Mouse (Mus musculus) thymus, postnatal 14 days (tissue): ENCODE data around the gene St6galnac5.

Experiments
- DNase-seq: peaks from one replicate; pipeline ENCODE4 v3.0.0; 2021

Gene St6galnac5

GRCm38 (mm10) chr3:152912216-152913101 lies 69.6 kb downstream of the St6galnac5 start:
- DNase-seq = peak; percentile 68

- DNase-seq = no peak
Observed at GRCm38 (mm10) chr3:152911578-152911977, 70.5 kb downstream of the St6galnac5 start.

DNA sequence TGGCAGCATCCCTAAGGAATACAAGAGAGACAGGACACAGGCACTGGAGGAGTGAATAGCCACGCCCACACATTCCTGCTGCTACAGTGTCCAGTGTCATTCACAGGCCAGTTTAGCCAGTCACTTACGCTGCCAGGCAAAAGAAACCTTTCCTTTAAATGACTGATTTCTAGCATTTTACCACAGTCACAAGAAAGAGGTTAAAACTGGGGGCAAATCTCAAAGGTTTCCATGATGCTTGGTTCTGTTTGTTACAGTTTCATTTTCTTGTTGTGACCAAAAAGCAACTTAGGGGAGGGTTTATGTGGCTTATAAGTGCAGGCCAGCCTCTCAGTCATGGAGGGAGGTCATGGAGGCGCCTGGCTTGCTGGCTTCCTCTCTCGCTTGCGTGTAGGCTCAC lies 74.4 kb downstream of the St6galnac5 start:
- no peak for DNase-seq

DNA sequence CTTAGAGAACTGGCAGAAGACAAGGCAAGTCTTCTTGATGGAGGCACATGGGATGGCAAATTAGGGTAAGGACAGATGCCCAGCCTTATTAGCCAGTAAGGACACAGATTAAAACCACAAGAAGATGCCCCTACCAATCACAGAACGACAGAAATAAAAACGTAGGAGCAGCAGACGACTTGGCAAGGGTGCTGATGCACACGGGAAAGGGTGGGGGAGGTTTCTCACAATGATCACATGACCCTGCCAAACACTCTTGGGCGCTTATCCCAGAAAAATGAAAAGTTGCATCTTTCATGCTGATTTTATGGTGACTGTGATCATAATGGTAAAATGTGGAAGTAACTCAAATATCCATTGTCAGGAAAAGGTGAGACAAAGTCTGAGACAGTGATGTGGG lies 75.0 kb downstream of the St6galnac5 start:
- DNase-seq = no peak

DNA sequence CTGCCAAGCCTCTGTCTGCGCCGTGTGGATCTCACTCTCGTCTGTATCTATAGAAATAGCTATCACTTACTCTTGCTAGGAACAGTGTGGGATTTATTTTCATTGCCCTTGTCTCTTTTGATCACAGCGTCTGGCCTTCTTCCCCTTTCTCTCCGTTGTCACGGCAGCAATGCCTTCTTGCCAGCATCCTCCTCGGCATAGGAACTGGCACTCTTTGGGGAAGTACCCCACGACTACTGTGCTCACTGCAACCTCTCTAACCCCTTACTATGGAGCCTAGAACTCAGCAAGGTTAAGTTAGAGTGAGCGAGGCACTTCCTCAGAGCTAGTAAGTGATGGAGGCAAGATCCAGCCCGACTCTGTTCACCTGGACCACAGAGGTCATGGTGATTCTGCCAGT lies 76.2 kb downstream of the St6galnac5 start:
- DNase-seq = no peak

DNA sequence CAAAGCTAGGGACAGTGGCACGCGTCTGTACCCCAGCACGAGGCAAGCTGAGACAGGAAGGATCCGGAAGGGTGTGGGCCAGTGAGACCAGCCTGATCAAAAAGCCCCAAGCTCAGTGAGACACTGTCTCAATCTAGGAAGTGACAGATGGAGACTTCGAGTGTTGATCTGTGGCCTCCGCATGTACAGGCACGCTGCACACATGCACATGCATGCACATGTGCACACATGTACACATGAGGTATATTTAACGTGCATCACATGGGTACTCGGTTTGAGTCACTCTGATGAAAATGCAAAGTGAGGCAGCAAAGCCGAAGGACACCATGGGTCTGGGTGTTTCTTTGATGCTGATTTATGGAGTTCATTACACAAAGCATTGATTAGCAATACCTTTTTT lies 77.0 kb downstream of the St6galnac5 start:
- no peak for DNase-seq

- no peak for DNase-seq
Observed at GRCm38 (mm10) chr3:152898906-152899305, 83.1 kb downstream of the St6galnac5 start.

DNA sequence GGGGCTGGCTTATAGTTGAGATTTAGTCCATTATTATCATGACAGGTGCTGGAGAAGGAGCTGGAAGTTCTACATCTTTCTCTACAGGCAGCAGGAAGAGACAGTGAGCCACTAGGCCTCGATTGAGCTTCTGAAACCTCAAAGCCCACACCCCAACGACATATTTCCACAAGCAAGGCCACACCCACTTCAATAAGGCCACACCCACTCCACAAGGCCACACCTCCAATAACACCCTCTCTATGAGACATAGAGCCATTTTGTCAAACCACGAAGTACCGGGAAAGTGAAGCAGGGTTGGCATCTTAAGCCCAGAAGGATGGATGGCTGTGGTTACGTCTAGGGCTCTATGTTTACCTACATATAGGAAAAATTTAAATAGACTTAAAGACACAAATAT lies 84.8 kb downstream of the St6galnac5 start:
- DNase-seq = no peak

DNA sequence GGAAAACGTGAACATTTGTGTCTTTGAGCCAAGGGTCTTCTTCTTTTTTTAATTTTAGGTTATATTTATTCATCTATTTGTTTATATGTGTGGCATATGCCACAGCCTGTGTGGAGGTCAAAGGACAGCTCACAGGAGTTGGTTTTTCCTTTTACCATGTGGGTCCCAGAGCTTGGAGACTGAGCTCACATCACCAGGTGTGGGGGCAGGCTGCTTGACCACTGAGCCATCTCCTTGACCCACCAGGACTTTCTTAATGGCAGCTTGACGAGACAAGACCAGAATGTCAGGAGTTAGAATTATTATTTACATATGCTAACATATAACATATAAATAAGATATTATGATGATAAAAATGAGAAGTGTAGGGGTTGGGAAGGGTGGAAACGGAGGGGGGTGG lies 85.9 kb downstream of the St6galnac5 start:
- no peak for DNase-seq

DNA sequence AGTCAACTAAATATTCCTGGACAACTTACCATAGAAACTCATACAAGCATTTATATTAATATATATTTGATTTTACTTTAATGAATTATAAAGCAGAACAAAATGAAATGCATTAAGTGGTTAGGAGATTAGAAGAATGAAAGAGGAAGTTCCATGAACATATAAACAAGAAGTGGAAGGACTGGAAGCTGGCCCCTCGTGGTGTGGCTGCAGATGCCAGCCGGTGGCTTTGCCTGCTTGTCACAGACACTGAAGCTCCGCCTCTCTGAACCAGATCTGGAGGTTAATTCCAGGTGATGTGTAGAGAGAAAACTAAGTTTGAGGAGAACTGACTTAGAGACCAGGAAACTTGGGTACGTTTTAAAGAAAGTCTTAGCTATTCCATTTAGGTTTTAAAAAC lies 87.1 kb downstream of the St6galnac5 start:
- no peak for DNase-seq

DNA sequence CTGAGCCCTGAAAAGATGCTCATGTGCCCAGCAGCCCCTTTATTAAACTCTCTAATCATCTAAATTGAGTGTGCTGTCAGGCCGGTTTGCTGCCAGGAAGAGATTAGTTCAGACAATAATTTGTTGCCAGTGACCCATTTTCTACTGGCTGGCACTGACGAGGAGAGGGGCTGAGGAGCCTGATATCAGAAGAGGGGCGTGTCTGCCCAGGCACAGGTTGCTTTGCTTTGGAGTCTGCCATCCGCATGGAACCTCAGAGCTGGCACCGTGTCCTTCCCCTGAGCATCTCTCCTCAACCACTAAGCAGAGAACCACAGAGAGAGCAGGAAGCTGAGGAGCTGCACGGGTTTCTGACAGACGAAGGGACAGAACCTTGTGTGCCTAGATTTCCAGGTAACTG lies 93.9 kb downstream of the St6galnac5 start:
- no peak for DNase-seq

- no peak for DNase-seq
Observed at GRCm38 (mm10) chr3:152886749-152887148, 95.3 kb downstream of the St6galnac5 start.

DNA sequence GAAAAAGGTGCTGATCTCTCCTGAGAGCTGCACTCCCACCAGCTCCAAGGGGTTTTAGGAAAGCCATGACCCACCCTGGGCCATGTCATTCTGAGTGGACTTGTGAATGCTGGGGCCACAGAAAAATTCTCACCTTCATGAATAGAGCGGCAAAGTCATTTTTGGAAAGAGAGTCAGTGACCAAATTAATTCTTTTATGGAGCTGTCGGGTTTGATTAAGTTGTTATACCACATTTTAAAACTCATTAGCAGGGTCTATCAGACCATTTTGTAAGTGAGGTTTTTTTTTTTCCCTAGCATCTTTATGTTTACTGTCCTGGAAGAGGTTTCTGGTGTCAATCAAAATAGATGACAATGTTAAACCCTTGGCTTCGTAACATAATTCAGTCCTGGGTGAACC lies 98.5 kb downstream of the St6galnac5 start:
- no peak for DNase-seq

- DNase-seq = no peak
Observed at GRCm38 (mm10) chr3:152881706-152882105, 100.3 kb downstream of the St6galnac5 start.

DNA sequence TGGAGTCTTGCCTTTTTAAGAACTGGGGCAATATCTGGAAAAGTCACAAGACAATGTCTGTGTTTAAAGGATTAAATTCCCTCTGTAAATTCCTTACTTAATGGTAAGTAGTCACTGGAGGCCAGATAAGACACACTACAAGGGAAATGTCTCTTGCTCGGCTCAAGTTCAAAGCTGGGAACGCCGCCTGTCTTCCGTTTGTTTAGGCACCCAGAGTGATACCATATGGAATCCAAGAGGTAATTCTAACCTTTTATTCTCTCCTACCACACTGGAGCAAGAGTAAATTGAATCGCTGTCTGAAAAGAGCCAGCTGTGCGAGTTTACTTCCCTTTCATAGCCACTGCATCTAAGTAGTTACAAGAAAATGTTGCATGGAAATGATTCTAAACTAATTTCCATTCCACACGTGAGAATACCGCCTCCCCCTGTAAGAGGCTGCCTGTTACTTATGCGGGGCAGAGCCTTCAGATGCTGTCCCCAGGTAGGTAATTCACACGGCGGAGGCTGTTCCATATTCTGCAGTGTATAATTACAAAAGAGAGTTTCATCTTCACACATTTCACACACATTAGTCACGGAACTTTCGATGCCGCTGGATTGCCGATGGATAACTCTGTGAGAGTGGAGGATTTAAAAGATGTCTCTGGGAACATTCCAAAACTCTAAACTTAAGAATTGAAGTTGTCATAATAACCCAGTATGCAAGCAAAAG lies 101.8 kb downstream of the St6galnac5 start:
- DNase-seq = no peak

DNA sequence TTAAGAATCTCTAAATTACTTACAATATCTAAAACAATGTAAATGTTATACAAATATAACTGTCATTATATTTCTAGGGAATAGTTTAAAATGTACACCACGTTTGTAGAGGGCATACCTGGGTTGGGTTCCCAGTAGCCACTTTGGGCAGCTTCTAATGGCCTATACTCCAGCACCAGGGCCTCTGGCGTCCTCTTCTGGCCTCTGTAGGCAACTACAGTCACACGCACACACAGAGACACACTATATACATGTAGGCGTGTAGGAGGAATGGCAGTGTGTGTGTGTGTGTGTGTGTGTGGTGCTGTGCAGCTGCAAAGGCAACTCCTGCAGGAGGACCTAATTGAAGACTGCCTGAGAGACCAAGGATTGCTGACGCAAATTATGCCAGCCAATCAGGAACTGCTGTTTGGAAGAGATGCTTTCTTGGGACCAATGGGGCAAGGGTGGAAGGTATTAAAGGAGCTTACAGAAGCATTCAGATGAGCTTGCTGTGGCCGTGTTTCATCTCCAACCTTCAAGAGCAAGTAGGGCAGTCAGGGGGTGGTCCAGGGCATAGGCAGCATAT lies 106.2 kb downstream of the St6galnac5 start:
- DNase-seq = no peak

GRCm38 (mm10) chr3:152874431-152875355 lies 107.4 kb downstream of the St6galnac5 start:
- no peak for DNase-seq

DNA sequence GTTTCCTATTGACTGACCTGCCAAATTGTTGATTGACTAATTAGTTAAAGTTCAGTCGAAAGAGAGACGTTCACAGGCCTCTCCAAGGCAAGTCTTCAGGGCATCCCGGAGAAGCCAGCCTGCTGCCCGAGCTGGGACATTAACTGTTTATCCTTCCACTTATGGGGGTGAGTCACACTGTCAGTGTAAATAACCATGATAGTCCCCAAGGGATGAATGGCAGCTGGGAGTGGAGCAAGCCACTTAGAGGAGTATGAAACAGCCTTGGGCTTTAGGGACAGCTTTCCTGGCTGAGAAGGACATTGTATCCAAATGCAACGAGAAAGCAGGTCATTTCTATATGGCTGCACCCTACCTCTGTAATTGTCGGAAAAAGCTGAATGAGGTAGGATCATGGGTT lies 109.5 kb downstream of the St6galnac5 start:
- no peak for DNase-seq

DNA sequence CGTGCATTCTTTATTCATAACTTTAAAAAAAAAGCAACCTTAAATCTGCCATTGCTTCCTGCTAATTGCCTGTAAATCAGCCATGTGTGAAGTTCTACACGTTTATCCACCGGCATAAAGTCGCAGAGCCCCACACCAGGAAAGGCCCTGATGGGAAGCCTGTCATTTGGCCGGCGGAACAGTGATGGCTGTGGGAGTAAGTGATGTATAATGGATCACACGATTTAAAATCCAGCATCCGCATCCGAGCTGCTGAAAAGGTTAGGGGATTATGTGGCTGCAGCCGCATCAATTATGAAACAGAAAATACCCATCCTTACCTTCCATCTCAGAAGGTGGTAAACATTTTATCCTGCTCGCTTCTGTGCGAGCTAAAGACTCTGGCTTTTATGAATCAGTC lies 110.0 kb downstream of the St6galnac5 start:
- DNase-seq = no peak

DNA sequence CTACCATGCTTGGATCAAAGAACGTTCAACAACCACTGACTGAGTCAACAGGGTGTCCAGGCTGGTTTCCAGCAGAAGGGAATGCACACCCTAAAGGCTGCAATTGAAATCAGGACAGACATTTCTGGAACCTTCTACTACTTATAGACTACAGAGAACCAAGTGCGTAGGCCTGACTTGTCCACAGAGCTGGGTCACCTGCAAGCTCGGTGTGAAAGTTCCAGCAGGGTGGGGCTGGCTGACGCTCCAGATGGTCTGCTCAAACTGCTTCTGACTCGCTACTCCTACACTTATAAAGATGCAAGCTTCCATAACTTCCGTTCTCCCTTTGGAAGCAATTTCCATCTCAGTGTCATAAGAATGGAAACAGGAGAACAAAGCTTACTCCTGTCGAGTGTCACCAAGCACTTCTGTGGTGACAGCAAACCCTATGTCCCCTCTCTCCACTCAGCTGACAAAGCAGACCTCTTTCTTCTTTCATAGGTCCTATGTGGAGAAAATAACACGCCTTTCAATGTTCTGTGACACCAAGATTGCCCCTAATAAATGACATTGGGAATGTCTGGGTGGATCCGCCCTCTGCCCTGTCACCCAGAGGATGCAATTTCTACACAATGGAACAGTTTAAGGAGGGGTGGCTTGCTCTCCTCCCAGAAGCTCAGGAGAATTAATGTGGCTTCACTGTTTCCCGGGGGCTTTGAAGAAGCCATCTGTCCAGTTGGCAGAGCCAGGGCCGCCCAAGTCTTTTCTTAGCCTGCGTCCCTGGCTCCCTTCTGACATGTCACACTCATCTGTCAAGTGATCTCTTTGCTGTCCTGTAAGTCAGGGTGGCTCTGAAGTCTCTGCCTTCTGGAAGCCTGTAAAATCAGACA lies 114.2 kb downstream of the St6galnac5 start:
- DNase-seq = no peak

DNA sequence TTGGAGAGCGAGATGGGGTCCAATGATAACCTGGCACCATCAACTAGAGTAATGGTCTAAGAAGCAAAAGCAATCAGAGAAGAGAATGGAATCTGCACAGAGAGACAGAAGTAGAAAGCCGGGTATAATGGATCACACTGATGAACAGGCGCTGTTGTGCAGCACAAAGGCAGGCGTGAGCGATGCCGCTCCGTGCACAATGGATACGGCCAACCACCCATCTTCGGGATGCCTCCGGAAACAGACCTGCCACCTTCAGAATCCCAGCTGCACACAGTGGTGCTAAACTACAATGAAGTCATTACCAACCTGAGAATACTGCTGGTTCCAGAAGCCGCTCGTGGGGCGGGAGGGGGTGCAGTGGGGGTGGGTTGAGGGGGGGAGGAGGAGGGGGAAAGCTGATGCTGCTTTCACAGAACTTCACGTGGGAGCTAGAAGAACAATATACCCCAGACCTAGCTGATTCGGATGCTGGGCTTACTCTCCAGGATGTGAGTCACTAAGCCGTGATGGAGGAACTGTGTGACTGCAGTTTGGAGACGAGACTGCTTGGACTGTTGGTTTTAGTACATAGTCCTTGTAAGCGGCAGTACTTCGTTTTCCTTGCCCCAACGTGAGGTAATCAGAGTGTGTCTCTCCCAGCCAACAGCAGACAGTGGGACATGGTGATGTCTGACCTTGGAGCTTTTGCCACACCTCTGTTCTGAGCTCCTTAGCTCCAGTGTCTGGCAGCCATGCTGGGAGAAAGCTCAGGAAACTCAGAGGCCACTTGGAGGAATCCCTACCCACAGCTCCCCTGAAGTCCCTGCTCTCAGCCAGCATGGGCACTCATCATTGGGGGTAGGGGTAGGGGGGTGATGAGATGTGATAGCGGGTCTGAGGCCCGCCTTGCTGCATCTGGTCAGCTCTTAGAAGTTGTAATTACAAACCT lies 115.7 kb downstream of the St6galnac5 start:
- DNase-seq = no peak
